Mouse (Mus musculus) kidney, embryonic 15.5 days (tissue): ENCODE results near the gene App. TPM values are rescaled to one million over a fixed set of nuclear protein-coding genes. Genes with fewer than 3 reads are reported as not detected.

Experiments used
- ATAC-seq: fragments of 200-750 bp; cut with Nextera tagmentation; replicated peaks from 2 replicates; pipeline ENCODE4 v1.8.0; 2017; ENCODE audit warnings: moderate TSS enrichment; ENCODE audit not compliant: low FRiP score
- H3K27ac ChIP-seq: fragments of 300-500 bp; sonication (generic); 2 replicates; pipeline ENCODE4 v1.5.1; 2015; ENCODE audit warnings: mild to moderate bottlenecking, inconsistent platforms
- H3K27me3 ChIP-seq: fragments of 300-500 bp; sonication (generic); 2 replicates; pipeline ENCODE4 v1.6.1; 2015; ENCODE audit warnings: inconsistent platforms
- H3K36me3 ChIP-seq: fragments of 300-500 bp; sonication (generic); 2 replicates; pipeline ENCODE4 v1.6.1; 2015; ENCODE audit warnings: inconsistent platforms
- H3K4me1 ChIP-seq: fragments of 300-500 bp; sonication (generic); 2 replicates; pipeline ENCODE4 v1.6.1; 2015; ENCODE audit warnings: inconsistent platforms
- H3K4me2 ChIP-seq: fragments of 300-500 bp; sonication (generic); 2 replicates; pipeline ENCODE4 v1.6.1; 2015; ENCODE audit warnings: moderate library complexity, mild to moderate bottlenecking, inconsistent platforms
- H3K4me3 ChIP-seq: fragments of 300-500 bp; sonication (generic); replicated peaks from 2 replicates; pipeline ENCODE4 v1.5.1; 2015; ENCODE audit warnings: mild to moderate bottlenecking, inconsistent platforms
- H3K9ac ChIP-seq: fragments of 300-500 bp; sonication (generic); 2 replicates; pipeline ENCODE4 v1.6.1; 2015; ENCODE audit warnings: mild to moderate bottlenecking, inconsistent platforms
- H3K9me3 ChIP-seq: fragments of 300-500 bp; sonication (generic); replicated peaks from 2 replicates; pipeline ENCODE4 v1.6.1; 2016; ENCODE audit warnings: inconsistent platforms
- WGBS: fragments of 180-500 bp; shearing (Covaris S2); methylation state at CpG from one replicate; pipeline ENCODE4 v1.1.7; 2015; ENCODE audit warnings: mixed read lengths; 5-methylcytosine and 5-hydroxymethylcytosine counted together
- polyA plus RNA-seq: library from polyadenylated mRNA; unstranded; fragments of >200 nt; fragmentation: Nextera tagmentation; extraction: Ambion mirVana; gene quantifications from 2 replicates; pipeline ENCODE4 v1.2.1, GENCODE M21; 2015

App gene
- polyA plus RNA-seq, 1 experiment from 2014 or later: 292 TPM

DNA sequence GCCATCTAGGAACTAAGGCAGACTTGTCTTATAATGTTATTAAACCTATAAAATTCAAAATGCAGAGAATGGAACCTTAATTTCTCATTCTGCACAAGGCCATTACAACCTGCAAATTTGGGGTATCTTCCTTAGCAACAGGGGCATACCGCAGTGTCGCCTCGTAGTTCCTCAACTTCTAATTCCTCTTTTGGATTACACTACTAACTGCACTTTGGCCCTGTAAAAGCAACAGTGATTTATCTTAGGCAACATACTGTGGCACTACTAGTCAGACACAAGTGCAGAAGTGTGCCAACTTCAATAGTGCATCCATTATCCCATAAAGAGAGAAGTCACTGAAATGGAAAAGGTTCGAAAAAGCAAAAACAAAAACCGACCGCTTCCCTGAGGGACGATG, 74.5 kb downstream of the App start:
- WGBS: 86% methylated on average over 7 of the region's 7 CpGs
- no peak overlapping the region for H3K9ac ChIP-seq
- no peak overlapping the region for H3K4me2 ChIP-seq
- H3K27me3 ChIP-seq: no peaks in the 10 kb centered on the region
- 0 out of 2 replicates have a peak, but pooled peaks cover 3% of the 10 kb centered on the region for H3K4me1 ChIP-seq
- H3K27ac ChIP-seq: no peak overlapping the region
- H3K36me3 ChIP-seq: peaks cover 46% of the 10 kb centered on the region
- ATAC-seq: no peak
- no peaks in the 10 kb centered on the region for H3K9me3 ChIP-seq
- H3K4me3 ChIP-seq: no peak overlapping the region

DNA sequence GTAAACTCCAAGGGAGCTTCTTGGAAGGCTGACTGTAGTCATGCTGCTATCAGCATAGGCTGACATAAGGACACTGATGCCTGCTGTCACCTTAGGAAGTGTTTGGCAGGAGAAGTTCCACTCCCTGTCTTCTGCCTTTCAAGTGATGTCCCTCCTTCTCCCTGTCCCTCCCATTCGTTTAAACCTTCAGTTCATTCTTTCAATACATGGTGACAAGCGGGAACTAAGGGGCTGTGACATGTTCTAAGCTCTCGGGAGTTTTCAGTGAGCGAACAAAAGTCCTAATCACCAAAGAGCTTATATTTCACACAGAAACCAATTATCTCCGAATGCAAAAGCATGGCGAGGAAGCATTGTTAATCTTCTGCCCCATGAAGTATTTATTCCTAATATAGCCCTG, 77.2 kb downstream of the App start:
- H3K36me3 ChIP-seq: peaks cover 26% of the 10 kb centered on the region
- no peaks in the 10 kb centered on the region for H3K9me3 ChIP-seq
- no peak overlapping the region for H3K9ac ChIP-seq
- H3K27me3 ChIP-seq: no peaks in the 10 kb centered on the region
- no peak for ATAC-seq
- H3K4me3 ChIP-seq: no peak overlapping the region
- H3K4me2 ChIP-seq: no peak overlapping the region
- H3K27ac ChIP-seq: no peak overlapping the region
- H3K4me1 ChIP-seq: peaks cover 27% of the 10 kb centered on the region
- 79% methylated on average over 6 of the region's 6 CpGs for WGBS

DNA sequence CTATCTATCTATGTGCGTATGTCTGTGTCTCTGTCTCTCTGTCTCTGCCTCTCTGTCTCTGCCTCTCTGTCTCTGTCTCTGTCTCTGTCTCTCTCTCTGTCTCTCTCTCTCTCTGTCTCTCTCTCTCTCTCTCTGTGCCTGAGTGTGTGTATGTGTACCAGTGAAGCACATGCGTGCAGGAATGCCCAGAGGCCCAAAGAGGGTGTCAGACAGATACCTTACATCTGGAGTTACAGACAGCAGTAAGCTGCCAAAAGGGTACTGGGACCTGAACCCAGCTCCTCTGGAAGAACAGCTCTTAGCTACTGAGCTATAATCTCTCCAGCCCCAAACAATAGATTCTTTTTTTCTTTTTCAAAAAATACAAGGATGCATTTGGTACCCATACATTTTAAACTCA, 77.6 kb downstream of the App start:
- no peak overlapping the region for H3K9ac ChIP-seq
- H3K4me1 ChIP-seq: peaks cover 29% of the 10 kb centered on the region
- H3K27ac ChIP-seq: no peak overlapping the region
- peaks cover 24% of the 10 kb centered on the region for H3K36me3 ChIP-seq
- no peaks in the 10 kb centered on the region for H3K9me3 ChIP-seq
- no peak overlapping the region for H3K4me2 ChIP-seq
- H3K27me3 ChIP-seq: no peaks in the 10 kb centered on the region
- WGBS: 83% methylated on average over 2 of the region's 2 CpGs
- ATAC-seq: no peak
- H3K4me3 ChIP-seq: no peak overlapping the region

DNA sequence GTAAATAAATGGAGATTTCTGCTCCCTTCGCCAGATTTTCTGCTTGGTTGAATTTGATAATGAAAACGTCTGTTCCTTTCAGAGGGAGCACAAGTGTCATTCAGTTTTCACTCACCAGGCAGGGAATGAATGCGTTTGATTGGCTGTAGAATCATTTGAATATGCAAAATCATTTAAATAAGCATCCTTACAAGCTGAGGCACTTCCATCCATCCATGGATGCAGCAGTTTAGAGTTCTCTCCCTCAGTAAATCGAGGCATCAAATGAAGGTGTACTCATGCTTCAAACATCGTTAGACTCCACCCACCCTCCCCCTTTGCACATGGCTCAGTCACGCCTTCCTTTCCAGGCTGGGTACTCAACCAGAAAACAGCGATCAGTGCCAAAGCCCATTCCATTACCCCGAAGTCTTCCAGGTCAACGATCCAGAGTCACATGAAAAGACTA, 80.9 kb downstream of the App start:
- Histone ChIP-seq H3K4me1 (peaks cover 36% of the 10 kb centered on the region), H3K9me3 (no peaks in the 10 kb centered on the region), H3K4me2 (0 out of 2 replicates have a peak overlapping the region, but pooled peaks have one; percentile 4), H3K36me3 (peaks cover 14% of the 10 kb centered on the region), H3K9ac (no peak overlapping the region), H3K27ac (peak overlapping the region; percentile 70), H3K27me3 (no peaks in the 10 kb centered on the region), H3K4me3 (no peak overlapping the region)
- 40% methylated on average over 9 of the region's 9 CpGs for WGBS
- ATAC-seq: peak; percentile 90

DNA sequence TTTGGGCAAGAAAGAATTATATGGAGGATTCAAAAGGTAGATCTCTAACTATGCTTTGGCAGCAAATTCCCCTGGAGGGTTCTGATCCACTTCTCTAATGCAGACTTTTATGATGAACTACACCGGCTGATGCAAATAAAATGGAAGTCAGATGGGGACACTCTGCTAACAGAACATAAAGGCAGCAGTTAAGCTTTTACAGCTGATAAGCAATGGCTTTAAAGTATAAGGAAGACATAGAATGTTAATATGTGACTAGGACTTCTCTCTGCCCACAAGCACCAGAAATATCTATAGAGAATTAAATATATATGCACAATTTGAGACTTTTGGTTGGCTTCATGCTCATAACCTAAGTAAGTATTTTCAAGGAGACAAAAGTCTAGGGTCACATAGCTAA, 81.4 kb downstream of the App start:
- Histone ChIP-seq H3K27me3 (no peaks in the 10 kb centered on the region), H3K4me3 (no peak overlapping the region), H3K4me1 (peaks cover 41% of the 10 kb centered on the region), H3K27ac (peak overlapping the region; percentile 70), H3K9ac (no peak overlapping the region), H3K4me2 (no peak overlapping the region), H3K9me3 (no peaks in the 10 kb centered on the region), H3K36me3 (peaks cover 11% of the 10 kb centered on the region; the same call in 1 of the 2 replicates)
- WGBS: 62% methylated on average over 1 of the region's 1 CpGs
- ATAC-seq: 0 out of 2 replicates have a peak, but pooled peaks have one; percentile 1

DNA sequence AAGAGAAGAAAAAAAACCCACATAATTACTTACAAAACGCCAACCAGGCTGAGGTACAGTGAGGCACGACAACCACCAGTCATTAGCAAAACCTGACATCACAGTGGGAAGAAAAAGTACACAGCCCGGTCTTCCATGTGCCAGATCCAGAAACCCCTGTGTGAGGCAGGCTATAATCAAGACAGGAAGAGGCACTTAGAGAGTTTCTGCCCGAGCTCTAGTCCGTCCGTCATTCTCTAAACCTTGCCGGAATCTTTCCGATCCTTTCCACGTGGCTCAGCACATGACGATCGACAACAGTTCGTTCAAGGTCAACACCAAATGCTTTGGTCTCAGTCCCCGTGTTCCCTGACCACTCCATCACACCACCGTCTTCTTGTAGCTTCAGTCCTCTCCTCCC, 82.6 kb downstream of the App start:
- Histone ChIP-seq H3K9me3 (no peaks in the 10 kb centered on the region), H3K27ac (0 out of 2 replicates have a peak overlapping the region, but pooled peaks have one; percentile 9), H3K4me3 (no peak overlapping the region), H3K27me3 (no peaks in the 10 kb centered on the region), H3K4me2 (no peak overlapping the region), H3K9ac (no peak overlapping the region), H3K4me1 (peaks cover 49% of the 10 kb centered on the region), H3K36me3 (0 out of 2 replicates have a peak, but pooled peaks cover 6% of the 10 kb centered on the region)
- ATAC-seq: no peak
- 73% methylated on average over 14 of the region's 14 CpGs for WGBS

DNA sequence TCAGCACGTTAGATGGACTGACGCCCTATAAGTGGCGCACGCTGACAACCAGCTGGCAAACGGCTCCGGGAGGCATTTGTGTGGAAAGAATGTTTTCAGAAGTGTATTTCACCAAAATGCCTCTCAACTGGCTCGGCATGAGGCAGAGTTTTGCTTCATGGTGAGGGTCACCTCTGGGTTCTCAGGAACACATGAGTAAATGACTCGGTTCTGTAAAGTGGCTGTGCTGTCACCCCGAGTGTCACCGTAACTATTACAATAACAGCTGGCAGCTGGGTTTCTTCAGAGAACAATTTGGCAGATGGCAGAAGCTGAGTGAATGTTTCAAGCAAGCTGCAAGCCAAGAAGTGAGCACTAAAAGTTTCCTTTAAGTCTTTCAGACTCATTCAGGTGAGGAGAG, 85.4 kb downstream of the App start:
- Histone ChIP-seq H3K36me3 (peaks cover 13% of the 10 kb centered on the region; the same call in 1 of the 2 replicates), H3K27me3 (no peaks in the 10 kb centered on the region), H3K9me3 (no peaks in the 10 kb centered on the region), H3K4me2 (no peak overlapping the region), H3K9ac (no peak overlapping the region), H3K4me1 (peaks cover 44% of the 10 kb centered on the region), H3K4me3 (no peak overlapping the region), H3K27ac (peak overlapping the region; percentile 32; the same call in 1 of the 2 replicates)
- ATAC-seq: no peak
- WGBS: 45% methylated on average over 10 of the region's 10 CpGs

DNA sequence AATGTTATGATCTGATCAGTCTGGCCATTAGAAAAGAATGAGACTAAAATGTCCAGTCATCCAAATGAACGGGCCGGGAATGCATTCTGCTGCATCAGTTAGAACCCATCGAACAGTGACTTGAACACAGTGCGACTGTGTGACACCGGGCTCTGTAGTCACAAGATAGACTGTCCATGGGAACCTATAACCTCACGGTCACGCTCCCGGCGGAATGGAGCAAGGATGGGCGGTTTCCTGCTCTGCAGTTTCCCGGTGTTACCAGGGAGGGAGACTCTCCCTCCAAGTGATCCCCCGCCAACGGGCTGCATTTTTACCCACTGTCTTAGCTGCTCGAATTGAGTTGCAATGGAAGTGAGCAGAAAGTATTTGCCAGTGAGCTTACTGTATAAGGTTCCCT, 87.3 kb downstream of the App start:
- H3K27ac ChIP-seq: no peak overlapping the region
- H3K27me3 ChIP-seq: no peaks in the 10 kb centered on the region
- 70% methylated on average over 14 of the region's 14 CpGs for WGBS
- peaks cover 26% of the 10 kb centered on the region for H3K36me3 ChIP-seq
- peaks cover 25% of the 10 kb centered on the region for H3K4me1 ChIP-seq
- H3K9ac ChIP-seq: no peak overlapping the region
- no peak overlapping the region for H3K4me2 ChIP-seq
- H3K9me3 ChIP-seq: no peaks in the 10 kb centered on the region
- ATAC-seq: peak; percentile 59
- no peak overlapping the region for H3K4me3 ChIP-seq

DNA sequence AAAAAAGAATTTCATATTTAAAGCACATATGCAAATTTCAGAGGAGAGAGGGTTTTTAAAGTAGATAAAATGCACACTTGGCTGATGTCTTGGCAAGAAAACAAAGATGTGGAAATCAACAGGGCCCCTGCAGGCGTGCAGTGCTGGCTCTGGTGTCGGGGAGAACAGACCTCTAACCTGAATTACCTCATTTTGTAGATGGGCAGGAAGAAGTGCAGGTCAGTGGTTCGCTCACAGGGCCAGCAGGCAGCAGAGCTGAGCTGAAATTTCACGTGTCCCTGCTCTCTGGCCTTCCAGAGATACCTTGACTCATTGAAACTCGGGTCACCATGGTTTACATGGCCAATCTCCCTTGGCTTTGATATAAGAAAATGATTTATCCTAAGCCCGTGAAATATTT, 87.7 kb downstream of the App start:
- WGBS: 51% methylated on average over 6 of the region's 6 CpGs
- Histone ChIP-seq H3K9me3 (no peaks in the 10 kb centered on the region), H3K36me3 (peaks cover 30% of the 10 kb centered on the region), H3K4me3 (no peak overlapping the region), H3K9ac (no peak overlapping the region), H3K4me2 (no peak overlapping the region), H3K27ac (no peak overlapping the region), H3K27me3 (no peaks in the 10 kb centered on the region), H3K4me1 (peaks cover 24% of the 10 kb centered on the region)
- no peak for ATAC-seq

DNA sequence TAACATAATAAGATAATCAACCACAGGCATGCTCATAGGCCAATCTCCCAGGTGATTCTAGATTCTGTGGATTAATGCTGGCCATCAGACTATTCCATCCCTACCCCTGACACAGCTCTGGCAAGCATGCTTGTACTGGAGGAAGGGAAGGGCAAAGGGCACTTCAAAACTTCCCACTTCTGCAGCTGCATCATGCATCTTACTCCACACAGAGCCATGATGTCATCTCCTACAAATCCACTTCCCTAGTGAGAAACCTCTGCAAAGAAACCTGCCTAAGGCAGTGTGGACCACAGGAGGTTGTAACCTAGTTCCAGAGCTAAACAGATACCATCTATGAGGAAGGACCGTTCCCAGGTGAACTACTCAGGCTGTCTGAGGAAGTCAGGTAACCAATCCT, 89.4 kb downstream of the App start:
- Histone ChIP-seq H3K9ac (no peak overlapping the region), H3K9me3 (no peaks in the 10 kb centered on the region), H3K4me2 (no peak overlapping the region), H3K36me3 (peaks cover 46% of the 10 kb centered on the region), H3K27ac (no peak overlapping the region), H3K27me3 (no peaks in the 10 kb centered on the region), H3K4me1 (peaks cover 24% of the 10 kb centered on the region), H3K4me3 (no peak overlapping the region)
- peak; percentile 26; the same call in 1 of the 2 replicates for ATAC-seq
- WGBS: 74% methylated on average over 1 of the region's 1 CpGs

DNA sequence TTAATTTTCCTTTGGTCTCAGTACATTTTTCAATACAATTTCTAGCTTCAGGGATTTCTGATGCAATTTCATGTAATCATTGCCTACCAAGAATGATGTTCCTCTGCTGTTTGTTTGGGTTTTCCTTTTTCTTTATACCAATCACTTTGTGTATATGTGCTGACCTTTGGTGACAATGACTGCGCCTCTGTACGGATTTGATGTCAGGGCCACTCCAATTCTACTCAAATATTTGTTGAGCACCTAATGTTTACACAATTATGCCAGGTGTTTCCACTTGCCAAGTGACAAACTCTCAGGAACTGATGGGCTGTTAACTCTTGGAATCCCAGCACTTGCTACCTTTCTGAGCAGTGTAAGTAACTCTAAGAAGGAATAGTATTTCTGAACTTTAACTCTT, 98.2 kb downstream of the App start:
- Histone ChIP-seq H3K9me3 (no peaks in the 10 kb centered on the region), H3K4me3 (no peak overlapping the region), H3K9ac (no peak overlapping the region), H3K36me3 (peaks cover 87% of the 10 kb centered on the region), H3K27me3 (no peaks in the 10 kb centered on the region), H3K4me1 (peaks cover 6% of the 10 kb centered on the region; the same call in 1 of the 2 replicates), H3K4me2 (no peak overlapping the region), H3K27ac (no peak overlapping the region)
- WGBS: 77% methylated on average over 2 of the region's 2 CpGs
- no peak for ATAC-seq

DNA sequence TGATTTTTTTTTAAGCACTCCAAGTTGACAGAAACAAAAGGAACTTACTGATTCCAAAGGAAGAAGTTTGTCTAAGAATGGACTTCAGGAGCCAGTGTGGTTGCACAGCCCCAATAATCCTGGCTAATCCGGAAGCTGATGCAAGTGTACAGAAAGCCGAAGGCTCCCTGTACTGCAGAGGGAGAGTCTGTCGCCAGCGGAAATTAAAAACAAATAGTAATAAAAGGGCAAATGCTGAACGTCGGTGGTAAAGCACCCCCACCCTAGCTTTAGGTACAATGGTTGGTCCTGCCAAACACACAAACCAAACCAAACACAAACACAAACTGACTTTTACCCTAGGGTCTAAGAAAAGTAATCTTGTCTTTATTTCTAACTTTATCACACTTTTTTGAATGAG, 98.7 kb downstream of the App start:
- H3K4me2 ChIP-seq: no peak overlapping the region
- H3K9ac ChIP-seq: no peak overlapping the region
- no peaks in the 10 kb centered on the region for H3K9me3 ChIP-seq
- H3K4me3 ChIP-seq: no peak overlapping the region
- peaks cover 83% of the 10 kb centered on the region for H3K36me3 ChIP-seq
- no peak for ATAC-seq
- H3K27ac ChIP-seq: no peak overlapping the region
- peaks cover 6% of the 10 kb centered on the region; the same call in 1 of the 2 replicates for H3K4me1 ChIP-seq
- WGBS: 84% methylated on average over 6 of the region's 6 CpGs
- H3K27me3 ChIP-seq: no peaks in the 10 kb centered on the region

DNA sequence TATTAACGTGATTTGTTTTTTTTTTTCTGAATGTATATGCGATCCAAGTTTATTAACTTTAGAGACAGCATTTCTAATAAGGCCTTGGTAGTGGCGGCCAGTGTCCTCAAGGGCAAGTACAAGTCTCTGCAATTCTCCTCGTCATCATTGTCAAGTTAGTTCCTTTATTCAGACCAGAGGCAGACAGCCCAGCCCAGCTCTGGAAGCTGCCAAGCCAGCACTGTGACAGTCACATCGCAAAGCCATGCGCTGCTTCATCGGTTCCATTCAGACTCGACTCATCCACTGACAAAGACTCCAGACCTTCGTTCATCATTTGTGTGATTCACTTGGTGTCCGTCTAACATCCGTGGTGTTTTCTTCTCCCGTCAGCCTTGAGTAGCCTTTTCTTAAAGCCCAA, 100.9 kb downstream of the App start:
- H3K4me2 ChIP-seq: no peak overlapping the region
- no peak overlapping the region for H3K27ac ChIP-seq
- peaks cover 12% of the 10 kb centered on the region for H3K4me1 ChIP-seq
- no peaks in the 10 kb centered on the region for H3K27me3 ChIP-seq
- no peak overlapping the region for H3K4me3 ChIP-seq
- 92% methylated on average over 12 of the region's 12 CpGs for WGBS
- H3K36me3 ChIP-seq: peaks cover 69% of the 10 kb centered on the region
- no peak overlapping the region for H3K9ac ChIP-seq
- no peaks in the 10 kb centered on the region for H3K9me3 ChIP-seq
- ATAC-seq: no peak
